Mouse (Mus musculus) bone marrow, adult 2 months (tissue): Measurements from ENCODE around the gene Miga2.

Experiments
- CTCF ChIP-seq: fragments of 200-500 bp; IDR thresholded peaks from 2 replicates; pipeline ENCODE4 v1.5.1; 2011; ENCODE audit warnings: low read length, control low read depth; ENCODE audit not compliant: control insufficient read depth, insufficient read depth
- POLR2A ChIP-seq: fragments of 200-500 bp; IDR thresholded peaks from 2 replicates; pipeline ENCODE4 v1.6.1; 2011; ENCODE audit warnings: low read depth, mild to moderate bottlenecking, control low read depth, low read length, borderline replicate concordance; ENCODE audit not compliant: control insufficient read depth

GRCm38 (mm10) chr2:30415157-30415935 is 51.3 kb downstream of the Miga2 start, which contains the start of gene Crat:
- TF ChIP-seq CTCF (no peak), POLR2A (peak; percentile 89; the same call in 1 of the 2 replicates)
